Mouse (Mus musculus) right cerebral cortex, adult 2 months (tissue): ENCODE data around the gene Ndufv2.
"Not testable (repeated sequence)": the region's sequence is repeated elsewhere in the genome, so short reads cannot be mapped to it uniquely, and the experiment has no call there.

Experiments used
- DNase-seq, 2 experiments: peaks; one replicate each; pipeline ENCODE4 v3.0.0; 2021 to 2022; ENCODE audit warnings: low spot score in 2 of 2

Gene Ndufv2

DNA sequence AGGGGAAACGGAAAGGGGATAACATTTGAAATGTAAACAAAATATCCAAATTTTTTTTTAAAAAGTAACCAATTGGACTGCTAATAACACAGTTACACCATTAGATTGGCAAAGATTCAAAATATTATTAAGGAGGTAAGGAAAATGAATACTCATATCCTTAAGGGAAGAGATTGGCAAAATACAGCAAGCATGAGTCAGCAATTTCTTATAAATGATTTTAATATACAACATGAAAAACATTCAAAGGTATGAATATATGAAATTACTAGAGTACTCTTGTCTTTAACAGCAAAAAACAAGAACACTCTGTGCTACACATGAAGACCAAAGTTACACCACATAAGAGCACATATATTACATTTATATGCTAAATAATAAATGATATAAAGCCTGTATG is 16.3 kb downstream of the Ndufv2 start:
- DNase-seq = no peak

GRCm38 (mm10) chr17:66084486-66084885 is 16.9 kb downstream of the Ndufv2 start:
- no peak for DNase-seq

DNA sequence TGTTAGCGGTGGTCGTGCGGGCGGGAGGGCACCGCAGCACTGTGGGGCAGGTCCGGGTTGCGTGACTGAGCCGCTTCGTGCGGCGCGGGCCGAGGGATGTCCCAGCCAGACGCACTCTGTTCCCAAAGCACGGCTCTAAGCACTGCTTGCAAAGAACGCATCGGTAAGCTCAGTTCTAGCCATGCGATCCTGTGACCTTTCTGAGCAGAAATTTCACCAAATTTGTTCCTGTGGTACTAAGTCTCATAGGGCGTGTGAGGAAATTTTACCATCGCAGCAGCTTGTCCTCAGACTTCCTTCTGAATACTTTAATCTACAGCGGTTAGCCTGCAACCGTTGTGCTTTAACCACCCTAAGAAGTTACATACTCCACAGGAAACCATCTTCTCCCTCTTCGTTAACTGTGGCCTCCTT is 23.9 kb downstream of the Ndufv2 start:
- no peak for DNase-seq

- DNase-seq = peak; percentile 95 to 96
Observed at GRCm38 (mm10) chr17:66076934-66077333, 24.4 kb downstream of the Ndufv2 start, which contains the start of gene Ankrd12. TSS of gene Ankrd12 (minus strand) at chr17:66077089.

DNA sequence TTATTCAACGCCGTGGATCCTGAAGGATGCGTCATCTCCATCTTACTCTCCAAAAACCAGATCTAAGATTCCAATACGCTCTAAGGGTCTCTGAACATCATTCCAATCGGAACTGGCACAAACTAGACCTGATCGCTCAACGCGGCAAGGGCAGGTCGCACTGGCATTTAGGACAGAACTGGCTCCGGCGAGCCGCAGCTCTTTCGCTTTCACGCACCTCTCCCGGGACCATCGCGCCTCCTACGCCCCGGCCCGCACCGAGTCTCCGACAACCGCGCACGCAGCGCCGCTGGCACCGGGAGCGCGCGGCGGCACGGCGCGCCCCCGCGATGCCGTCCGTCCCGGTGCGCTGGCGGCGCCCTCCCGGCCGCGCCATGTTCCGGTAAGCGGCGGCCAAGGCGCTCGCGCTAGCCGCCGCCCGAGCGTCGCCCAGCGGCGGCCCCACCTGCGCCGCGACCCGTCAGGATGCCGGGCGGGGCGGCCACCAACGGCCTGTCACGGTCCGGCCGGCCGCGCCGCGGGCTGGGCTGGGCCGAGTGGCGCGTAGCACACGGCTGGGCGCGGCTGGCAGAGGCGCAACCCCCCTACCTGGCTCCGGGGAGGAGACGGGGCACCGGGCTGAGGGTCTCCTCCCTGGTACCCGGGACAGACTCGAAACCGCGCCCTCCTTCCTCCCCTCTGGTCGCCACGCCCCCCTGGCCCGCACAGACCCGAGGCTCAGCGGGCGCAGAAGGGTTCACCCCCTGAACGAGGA is 25.0 kb downstream of the Ndufv2 start:
- peak; percentile 50 for DNase-seq

DNA sequence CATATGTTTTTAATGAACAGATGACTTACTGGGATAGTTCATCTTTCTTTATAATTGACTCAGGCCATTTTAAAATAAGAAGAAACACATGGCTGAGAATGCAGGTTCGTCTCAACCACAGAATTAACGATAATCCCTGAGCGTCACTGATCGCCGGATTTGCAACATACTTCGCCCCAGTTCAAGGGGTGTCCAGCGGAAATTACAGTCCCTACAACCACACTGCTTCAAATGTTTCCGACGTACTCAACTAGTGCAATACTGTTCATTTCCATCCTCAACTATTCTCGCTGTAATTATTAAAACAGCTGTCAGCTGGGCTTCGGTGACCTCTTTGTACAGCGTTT is 25.6 kb downstream of the Ndufv2 start:
- peak in 1 of 2 experiments; percentile 25 for DNase-seq

DNA sequence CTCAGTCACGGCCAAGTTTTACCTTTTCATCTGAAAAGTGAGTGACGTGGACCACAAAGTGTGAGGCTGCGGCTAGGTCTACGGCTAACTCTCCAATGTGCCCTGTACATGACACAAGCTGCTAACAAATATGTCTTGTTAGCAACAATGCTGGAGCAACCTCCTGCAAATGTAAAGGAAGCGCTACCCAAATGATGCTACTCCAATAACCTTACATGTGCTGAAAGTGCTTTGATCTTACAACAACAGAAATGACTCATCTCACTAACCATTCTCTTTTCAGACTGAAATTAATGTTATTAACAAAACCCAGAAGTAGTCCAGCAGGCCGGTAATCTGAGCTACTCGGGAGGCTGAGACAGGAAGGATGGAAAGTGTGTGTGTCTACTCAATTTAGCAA is 27.4 kb downstream of the Ndufv2 start:
- no peak for DNase-seq

DNA sequence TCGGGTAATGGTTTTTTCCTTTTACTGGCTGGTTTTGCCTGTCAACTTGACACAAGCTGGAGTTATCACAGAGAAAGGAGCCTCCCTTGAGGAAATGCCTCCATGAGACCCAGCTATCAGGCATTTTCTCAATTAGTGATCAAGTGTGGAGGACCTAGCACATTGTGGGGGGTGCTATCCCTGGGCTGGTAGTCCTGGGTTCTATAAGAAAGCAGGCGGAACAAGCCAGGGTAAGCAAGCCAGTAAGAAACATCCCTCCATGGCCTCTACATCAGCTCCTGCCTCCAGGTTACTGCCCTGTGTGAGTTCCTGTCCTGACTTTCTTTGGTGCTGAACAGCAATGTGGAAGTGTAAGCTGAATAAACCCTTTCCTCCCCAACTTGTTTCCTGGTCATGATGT is 32.3 kb downstream of the Ndufv2 start:
- not testable (repeated sequence) for DNase-seq

DNA sequence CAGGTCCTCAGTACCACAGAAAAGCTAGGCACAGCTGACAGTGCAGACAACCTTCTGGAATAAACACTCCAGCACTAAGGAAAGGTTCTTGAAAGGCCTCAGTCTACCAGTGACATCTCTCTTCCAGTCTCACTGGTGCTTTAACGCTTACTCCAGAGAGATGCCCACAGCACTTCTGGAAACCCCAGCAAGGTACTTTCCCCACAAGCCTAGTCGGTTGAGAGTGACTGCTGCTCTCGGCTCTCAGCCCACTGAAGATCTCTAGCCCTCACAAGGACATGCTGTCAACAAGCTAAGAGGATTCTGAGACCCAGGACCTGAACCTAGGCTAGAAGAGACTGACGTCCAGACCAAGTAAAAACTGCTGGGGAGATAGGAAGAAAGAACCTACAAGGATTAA is 36.2 kb downstream of the Ndufv2 start:
- no peak for DNase-seq

- no peak for DNase-seq
Observed at GRCm38 (mm10) chr17:66061241-66061938, 40.0 kb downstream of the Ndufv2 start.

- no peak for DNase-seq
Observed at GRCm38 (mm10) chr17:66058160-66058559, 43.2 kb downstream of the Ndufv2 start.

- no peak for DNase-seq
Observed at GRCm38 (mm10) chr17:66057145-66057544, 44.2 kb downstream of the Ndufv2 start.

DNA sequence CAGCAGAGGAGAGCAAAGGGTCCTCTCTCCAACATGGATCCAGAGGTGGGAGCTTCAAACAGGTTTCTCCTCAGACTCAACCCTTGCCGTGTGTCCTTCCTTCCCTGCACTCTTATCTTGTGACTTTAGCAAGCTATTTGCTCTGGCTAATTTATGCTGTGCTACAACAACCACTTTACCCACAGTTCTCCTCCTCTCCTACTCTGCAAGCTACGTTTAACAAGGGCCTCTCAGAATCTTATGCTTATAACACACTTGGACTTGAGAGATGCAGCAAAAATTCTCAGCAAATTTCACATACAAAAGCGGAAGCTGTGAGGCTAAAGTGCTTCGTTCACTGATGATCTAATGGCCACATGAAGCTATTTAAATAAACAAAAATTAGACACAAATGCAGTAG is 48.0 kb downstream of the Ndufv2 start:
- no peak for DNase-seq

DNA sequence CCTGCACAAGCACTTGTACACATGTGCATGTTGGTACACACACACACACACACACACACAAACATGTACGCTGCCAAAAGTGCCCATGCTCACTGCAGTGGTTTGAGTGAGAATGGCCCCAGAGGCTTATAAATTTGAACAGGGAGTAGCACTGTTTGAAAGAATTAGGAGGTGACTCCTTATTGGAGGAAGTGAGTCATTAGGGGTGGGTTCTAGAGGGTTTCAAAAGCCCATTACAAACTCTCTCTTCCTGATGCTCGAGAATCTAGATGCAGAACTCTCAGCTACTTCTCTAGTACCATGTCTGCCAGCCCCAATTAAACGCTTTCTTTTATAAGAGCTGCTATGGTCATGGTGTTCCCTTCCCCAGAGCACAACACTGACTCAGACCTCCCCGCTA is 52.6 kb downstream of the Ndufv2 start:
- no peak for DNase-seq

DNA sequence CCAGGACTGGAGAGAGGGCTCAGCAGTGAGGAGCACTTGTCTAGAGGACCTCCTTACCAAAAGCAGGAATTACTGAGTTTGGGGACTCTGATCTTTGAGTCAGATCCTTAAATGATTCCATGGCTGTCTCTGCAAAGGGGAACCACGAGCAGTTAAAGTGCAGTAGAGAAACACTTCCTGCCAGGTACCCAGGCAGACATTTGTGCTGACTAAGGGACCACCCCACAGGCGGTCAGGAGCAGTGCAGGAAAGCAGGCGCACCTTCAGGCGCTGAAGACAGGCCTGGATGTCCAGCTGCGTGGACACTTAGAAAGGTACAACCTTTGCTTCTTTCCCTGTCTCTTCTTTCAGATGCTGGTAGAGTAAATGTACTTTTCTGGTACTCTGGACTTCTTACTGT is 53.2 kb downstream of the Ndufv2 start:
- DNase-seq = no peak

DNA sequence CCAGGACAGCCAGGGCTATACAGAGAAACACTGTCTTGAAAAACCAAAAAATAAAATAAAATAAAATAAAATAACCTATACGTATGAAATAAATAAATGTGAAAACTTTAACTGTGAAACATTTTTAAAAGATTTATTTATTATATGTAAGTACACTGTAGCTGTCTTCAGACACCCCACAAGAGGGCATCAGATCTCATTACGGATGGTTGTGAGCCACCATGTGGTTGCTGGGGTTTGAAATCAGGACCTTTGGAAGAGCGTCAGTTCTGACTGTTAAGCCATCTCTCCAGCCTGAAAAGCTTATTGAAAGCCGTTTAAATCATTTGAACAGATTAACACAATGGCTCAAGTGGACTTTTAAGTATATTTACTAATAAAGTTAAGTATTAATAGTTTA is 57.7 kb downstream of the Ndufv2 start:
- not testable (repeated sequence) for DNase-seq

DNA sequence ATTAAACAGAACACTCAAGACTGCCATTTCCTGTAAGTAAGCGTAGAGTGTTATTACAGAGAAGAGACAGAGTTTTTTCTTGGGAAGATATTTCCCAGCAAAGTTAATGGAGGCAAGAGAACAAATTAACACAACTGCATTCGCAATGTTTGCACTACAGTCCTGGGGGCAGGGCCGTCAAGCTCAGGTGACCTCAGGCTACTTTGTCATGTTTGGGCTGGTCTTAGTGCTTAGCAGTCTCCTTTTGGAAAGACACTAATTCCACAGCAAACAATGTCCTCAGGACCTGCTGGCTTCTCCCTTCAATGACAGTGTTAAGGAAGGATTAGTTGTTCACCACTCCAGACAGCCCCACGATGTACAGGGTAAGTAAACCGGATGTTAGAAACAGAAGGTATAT is 60.3 kb downstream of the Ndufv2 start:
- DNase-seq = no peak

DNA sequence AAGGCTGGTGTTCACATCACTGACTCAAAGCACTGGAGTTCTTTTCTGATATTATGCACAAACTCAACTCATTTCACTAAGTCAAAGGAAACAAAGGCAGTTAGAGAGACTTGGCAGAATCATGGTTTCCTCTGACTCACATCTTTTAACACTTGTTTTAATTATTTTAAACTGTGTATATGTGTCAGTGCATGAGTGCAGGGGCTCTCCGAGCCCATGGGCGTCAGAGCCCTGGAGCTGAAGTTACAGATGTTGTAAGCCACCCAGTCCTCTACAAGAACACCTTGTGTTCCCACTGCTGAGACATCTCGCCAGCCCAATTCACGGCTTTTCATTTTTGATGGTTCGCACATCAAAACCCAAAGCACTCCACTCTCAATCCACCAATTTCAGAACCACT is 68.1 kb downstream of the Ndufv2 start:
- peak in 1 of 2 experiments; percentile 24 for DNase-seq

- no peak for DNase-seq
Observed at GRCm38 (mm10) chr17:66031991-66032390, 69.4 kb downstream of the Ndufv2 start.
